ENCODE assay signal across 24 mouse cellular contexts in the genomic region with DNA sequence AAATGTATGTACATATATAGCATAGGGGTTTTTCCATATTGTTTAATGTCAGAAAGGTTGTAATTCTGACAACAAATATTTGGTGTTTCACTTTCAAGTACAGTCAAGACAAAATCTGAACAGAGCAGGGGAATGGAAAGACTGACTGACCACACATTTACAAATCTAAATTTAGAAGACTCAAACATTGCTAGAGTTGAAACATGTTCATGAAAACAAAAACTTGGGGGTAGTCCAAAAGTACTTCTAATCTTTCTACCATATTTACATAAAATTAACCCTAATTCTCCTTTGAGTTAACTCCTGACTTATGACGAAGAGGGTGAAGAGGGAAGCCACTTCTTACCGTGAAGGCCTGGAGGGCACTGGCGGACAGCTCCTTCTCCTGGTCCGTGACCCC. TPM values are rescaled to one million over a fixed set of nuclear protein-coding genes. Genes with fewer than 3 reads are reported as not detected.
DNase-seq lines count a peak whose midpoint lies in the region; ATAC-seq lines count a peak whose summit lies in the region.
"Had no signal": no experiment of that assay in that cellular context is flagged by ENCODE, and none has a peak within 500 bp of the region (broad histone marks: within the 10 kb centered on the region; RNA-seq: fewer than 3 reads in every experiment).

No protein-coding gene starts in this region.

- no peak overlapping the region for H3K9ac ChIP-seq in heart, embryonic 15.5 days
- no peak overlapping the region for H3K9ac ChIP-seq in heart, embryonic 12.5 days
- H3K9ac ChIP-seq in lung, embryonic 15.5 days: no peak overlapping the region
- H3K9ac ChIP-seq: forebrain, embryonic 13.5 days; hindbrain, embryonic 14.5 days; kidney, embryonic 15.5 days; limb, embryonic 15.5 days; liver, embryonic 14.5 days; stomach, embryonic 15.5 days had no signal

- H3K36me3 ChIP-seq in heart, embryonic 15.5 days: peaks cover 28% of the 10 kb centered on the region
- peaks cover 48% of the 10 kb centered on the region for H3K36me3 ChIP-seq in heart, embryonic 12.5 days
- peaks cover 24% of the 10 kb centered on the region for H3K36me3 ChIP-seq in lung, embryonic 15.5 days

- peaks cover 4% of the 10 kb centered on the region for H3K4me1 ChIP-seq in heart, embryonic 15.5 days (replicated peaks)
- peaks cover 8% of the 10 kb centered on the region for H3K4me1 ChIP-seq in heart, embryonic 12.5 days (replicated peaks)
- H3K4me1 ChIP-seq in lung, embryonic 15.5 days: 0 out of 2 replicates have a peak, but pooled peaks cover 3% of the 10 kb centered on the region
- H3K4me1 ChIP-seq: limb, embryonic 10.5 days; limb, embryonic 15.5 days; stomach, embryonic 15.5 days had no signal

- no peaks in the 10 kb centered on the region for H3K27me3 ChIP-seq in heart, embryonic 15.5 days
- H3K27me3 ChIP-seq in heart, embryonic 12.5 days (replicated peaks): no peaks in the 10 kb centered on the region
- H3K27me3 ChIP-seq in lung, embryonic 15.5 days: no peaks in the 10 kb centered on the region
- H3K27me3 ChIP-seq: forebrain, embryonic 13.5 days; kidney, embryonic 15.5 days; limb, embryonic 15.5 days; stomach, embryonic 15.5 days had no signal

- H3K9me3 ChIP-seq in heart, embryonic 15.5 days (replicated peaks): no peaks in the 10 kb centered on the region
- H3K9me3 ChIP-seq in heart, embryonic 12.5 days (replicated peaks): no peaks in the 10 kb centered on the region
- H3K9me3 ChIP-seq in lung, embryonic 15.5 days: no peaks in the 10 kb centered on the region
- H3K9me3 ChIP-seq: forebrain, embryonic 13.5 days; kidney, embryonic 15.5 days; limb, embryonic 10.5 days; limb, embryonic 15.5 days; stomach, embryonic 15.5 days had no signal

- 0 out of 2 replicates have a peak overlapping the region, but pooled peaks have one; percentile 3 for H3K27ac ChIP-seq in heart, embryonic 15.5 days
- no peak overlapping the region for H3K27ac ChIP-seq in heart, embryonic 12.5 days (ENCODE audit: poor library complexity, severe bottlenecking)
- H3K27ac ChIP-seq in lung, embryonic 15.5 days: peak overlapping the region; percentile 21
- H3K27ac ChIP-seq: forebrain, embryonic 13.5 days; hindbrain, embryonic 14.5 days; kidney, embryonic 15.5 days; limb, embryonic 10.5 days; limb, embryonic 15.5 days; liver, embryonic 14.5 days; stomach, embryonic 15.5 days had no signal

- 83% methylated on average over 4 of the region's 4 CpGs for WGBS in heart, embryonic 15.5 days
- WGBS in heart, embryonic 12.5 days: 84% methylated on average over 4 of the region's 4 CpGs
- WGBS in lung, embryonic 15.5 days: 51% methylated on average over 4 of the region's 4 CpGs

- no peak for ATAC-seq in heart, embryonic 15.5 days (replicated peaks; ENCODE audit: insufficient number of reproducible peaks, insufficient read depth, low FRiP score, low read depth)
- ATAC-seq in heart, embryonic 12.5 days (ENCODE audit: insufficient number of reproducible peaks, low FRiP score): no peak
- no peak for ATAC-seq in lung, embryonic 15.5 days (ENCODE audit: borderline replicate concordance, extremely low read depth, low FRiP score, low TSS enrichment)
- no peak for ATAC-seq in cerebellum, adult (ENCODE audit: insufficient number of reproducible peaks, low FRiP score, low TSS enrichment)
- ATAC-seq: forebrain, embryonic 13.5 days had no signal

- no peak for DNase-seq in lung, postnatal 10 days
- DNase-seq in A20 (ENCODE audit: low read depth, low spot score): peak; percentile 67
- DNase-seq in induced T-regulatory cell, adult 2 months (ENCODE audit: low read depth): peak; percentile 53
- no peak for DNase-seq in adrenal gland, postnatal 10 days
- DNase-seq: adrenal gland, adult 2 months; cerebellum, adult 8-10 months; cerebellum, postnatal 25 days; gastrocnemius, postnatal 10 days; kidney, adult 18-20 months; kidney, postnatal 4 days; midbrain, embryonic 14.5 days; thymus, adult 18-20 months; thymus, postnatal 25 days had no signal

- no peak overlapping the region for H3K4me3 ChIP-seq in heart, embryonic 15.5 days
- no peak overlapping the region for H3K4me3 ChIP-seq in heart, embryonic 12.5 days
- no peak overlapping the region for H3K4me3 ChIP-seq in lung, embryonic 15.5 days
- H3K4me3 ChIP-seq: forebrain, embryonic 13.5 days; kidney, embryonic 15.5 days; limb, embryonic 10.5 days; limb, embryonic 15.5 days; stomach, embryonic 15.5 days had no signal

- no peak overlapping the region for H3K4me2 ChIP-seq in heart, embryonic 15.5 days
- H3K4me2 ChIP-seq in heart, embryonic 12.5 days: no peak overlapping the region
- no peak overlapping the region for H3K4me2 ChIP-seq in lung, embryonic 15.5 days
- H3K4me2 ChIP-seq: forebrain, embryonic 13.5 days; hindbrain, embryonic 14.5 days; kidney, embryonic 15.5 days; limb, embryonic 15.5 days; stomach, embryonic 15.5 days had no signal

RNA-seq across cellular contexts. Expression of a gene that starts 7.7 kb away (rescaled TPM):
- 31.0 and 40.3 TPM in 2 replicates for polyA plus RNA-seq in heart, embryonic 15.5 days (2015; fragmentation: Nextera tagmentation; extraction: Ambion mirVana)
- 39.4 and 40.8 TPM in 2 replicates for polyA plus RNA-seq in heart, embryonic 12.5 days (2016; fragmentation: Nextera tagmentation; extraction: Ambion mirVana)
- 63.0 and 65.3 TPM in 2 replicates for polyA plus RNA-seq in lung, embryonic 15.5 days (2015; fragmentation: Nextera tagmentation; extraction: Ambion mirVana)
- 10 to 100 TPM; 36.0 to 39.9 TPM for total RNA-seq in adrenal gland, postnatal 10 days (2021)

RNA-seq across cellular contexts. Expression of a gene that starts 56.3 kb away (rescaled TPM):
- 72.3 and 73.5 TPM in 2 replicates for polyA plus RNA-seq in heart, embryonic 15.5 days (2015; fragmentation: Nextera tagmentation; extraction: Ambion mirVana)
- 78.3 and 81.8 TPM in 2 replicates for polyA plus RNA-seq in heart, embryonic 12.5 days (2016; fragmentation: Nextera tagmentation; extraction: Ambion mirVana)
- 51.3 and 60.3 TPM in 2 replicates for polyA plus RNA-seq in lung, embryonic 15.5 days (2015; fragmentation: Nextera tagmentation; extraction: Ambion mirVana)
- 10 to 100 TPM; 38.3 to 41.0 TPM for total RNA-seq in adrenal gland, postnatal 10 days (2021)

Comparison
In these comparisons a context has a peak if more than half of its experiments do, and no peak if none do; other contexts are left out.
1. DNase-seq: peak in A20 (single experiment) and induced T-regulatory cell, adult 2 months (single experiment); none in lung, postnatal 10 days (single experiment) and adrenal gland, postnatal 10 days (single experiment).